Mouse (Mus musculus) small intestine, adult 2 months (tissue): Measurements from ENCODE around the gene Iqschfp.

Experiments
- CTCF ChIP-seq: fragments of 200-500 bp; IDR thresholded peaks from 2 replicates; pipeline ENCODE4 v1.5.1; 2012; ENCODE audit warnings: low read depth, mild to moderate bottlenecking, control low read depth, inconsistent platforms, low read length, moderate library complexity, mixed read lengths; ENCODE audit not compliant: insufficient replicate concordance, insufficient read length; ENCODE audit errors: extremely low read depth
- POLR2A ChIP-seq: fragments of 200-500 bp; IDR thresholded peaks from 2 replicates; pipeline ENCODE4 v1.6.1; 2012; ENCODE audit warnings: low read depth, mild to moderate bottlenecking, control low read depth, inconsistent platforms, low read length, moderate library complexity

GRCm38 (mm10) chr3:68606730-68607129 lies 714.7 kb downstream of the Iqschfp start:
- TF ChIP-seq CTCF (no peak), POLR2A (no peak)
